Mouse (Mus musculus) cerebellum, adult 18-20 months (tissue): ENCODE results near the gene Ppp1r14a.

Experiments used
- DNase-seq, 2 experiments: peaks; one replicate each; pipeline ENCODE4 v3.0.0; 2021

Gene Ppp1r14a

GRCm38 (mm10) chr7:29288942-29289638, at the start of gene Ppp1r14a:
TSS of gene Ppp1r14a (plus strand) at chr7:29289308.
- DNase-seq: peak; percentile 75 to 79

GRCm38 (mm10) chr7:29244732-29245416, 44.2 kb upstream of the Ppp1r14a start:
- DNase-seq: peak in 1 of 2 experiments; percentile 31

GRCm38 (mm10) chr7:29246015-29246414, 43.1 kb upstream of the Ppp1r14a start:
- no peak for DNase-seq

- no peak for DNase-seq
Measured at GRCm38 (mm10) chr7:29246619-29247313, 42.3 kb upstream of the Ppp1r14a start.

- DNase-seq: peak; percentile 73 to 84
Measured at GRCm38 (mm10) chr7:29247314-29247700, 41.8 kb upstream of the Ppp1r14a start.

GRCm38 (mm10) chr7:29247706-29248105, 41.4 kb upstream of the Ppp1r14a start:
- DNase-seq: no peak

GRCm38 (mm10) chr7:29248261-29248841, 40.8 kb upstream of the Ppp1r14a start, which contains the start of gene 2200002D01Rik:
TSS of gene 2200002D01Rik (minus strand) at chr7:29248466.
- DNase-seq: no peak

- DNase-seq: no peak
Measured at GRCm38 (mm10) chr7:29251166-29251565, 37.9 kb upstream of the Ppp1r14a start.

- DNase-seq: no peak
Measured at GRCm38 (mm10) chr7:29253842-29254241, 35.3 kb upstream of the Ppp1r14a start.

- no peak for DNase-seq
Measured at GRCm38 (mm10) chr7:29255875-29256274, 33.2 kb upstream of the Ppp1r14a start.

GRCm38 (mm10) chr7:29257368-29257767, 31.7 kb upstream of the Ppp1r14a start:
- no peak for DNase-seq

- no peak for DNase-seq
Measured at GRCm38 (mm10) chr7:29259781-29260730, 29.1 kb upstream of the Ppp1r14a start.

- DNase-seq: no peak
Measured at GRCm38 (mm10) chr7:29262151-29262550, 27.0 kb upstream of the Ppp1r14a start.

GRCm38 (mm10) chr7:29263831-29264230, 25.3 kb upstream of the Ppp1r14a start:
- no peak for DNase-seq

GRCm38 (mm10) chr7:29265636-29266035, 23.5 kb upstream of the Ppp1r14a start:
- DNase-seq: no peak

GRCm38 (mm10) chr7:29266931-29267330, 22.2 kb upstream of the Ppp1r14a start:
- no peak for DNase-seq

- no peak for DNase-seq
Measured at GRCm38 (mm10) chr7:29270445-29270844, 18.7 kb upstream of the Ppp1r14a start.

- no peak for DNase-seq
Measured at GRCm38 (mm10) chr7:29271687-29272465, 17.2 kb upstream of the Ppp1r14a start.

GRCm38 (mm10) chr7:29276715-29277114, 12.4 kb upstream of the Ppp1r14a start:
- DNase-seq: no peak

- no peak for DNase-seq
Measured at GRCm38 (mm10) chr7:29277510-29277909, 11.6 kb upstream of the Ppp1r14a start.

- no peak for DNase-seq
Measured at GRCm38 (mm10) chr7:29279261-29279660, 9.8 kb upstream of the Ppp1r14a start.
